Mouse (Mus musculus): ENCODE measurements around the gene Spata21. TPM values are rescaled to one million over a fixed set of nuclear protein-coding genes. Genes with fewer than 3 reads are reported as not detected.

Spata21 gene
- polyA plus RNA-seq, 1 experiment from 2014 or later, result not detected

DNA sequence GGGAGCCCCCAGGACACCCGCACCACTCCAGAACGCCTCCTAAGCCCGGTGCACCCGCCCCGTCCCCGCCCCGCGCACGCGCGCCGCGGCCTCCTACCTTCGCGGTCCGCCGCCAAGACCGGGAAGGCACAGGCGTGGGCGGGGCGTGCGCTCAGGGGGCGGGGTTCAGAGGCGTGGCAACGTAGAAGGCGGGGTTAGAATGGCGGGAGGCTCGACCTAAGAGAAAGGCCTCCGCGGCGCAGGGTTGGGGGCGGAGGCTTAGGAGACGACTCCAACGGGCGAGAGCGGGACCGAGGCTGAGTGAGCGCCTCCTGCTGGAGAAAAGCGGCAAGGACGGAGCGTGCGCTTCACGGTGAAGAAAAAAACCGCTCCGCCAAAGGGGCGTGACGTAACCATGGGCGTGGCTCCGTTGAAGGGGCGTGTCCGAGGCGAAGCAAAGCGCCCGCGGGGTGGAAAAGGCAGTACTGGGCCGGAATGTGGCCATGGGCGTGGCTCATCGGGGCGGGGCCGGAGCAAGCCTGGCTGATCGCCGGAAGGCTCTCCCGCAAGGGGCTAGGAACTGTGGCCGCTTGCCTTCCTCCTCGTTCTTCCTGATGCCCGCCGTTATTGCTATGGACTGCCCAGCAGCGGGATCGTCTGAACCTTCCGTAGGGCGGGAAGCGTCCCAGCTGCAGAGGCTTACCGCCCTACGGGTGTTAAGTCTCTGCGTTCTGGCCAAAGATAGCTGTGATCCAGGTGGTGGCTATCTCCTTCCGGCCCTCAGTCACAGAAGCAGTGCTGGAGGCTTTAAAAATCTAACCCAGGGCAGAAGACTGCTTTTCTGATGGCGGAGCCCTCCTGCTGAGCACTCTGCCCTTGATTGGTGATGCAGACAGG is 27.5 kb upstream of the Spata21 start, which contains the start of gene Crocc:
TSS of gene Crocc (minus strand) at position 125 of the 876 bp plus-strand sequence.
- Histone ChIP-seq H3K9ac (peak within 1 kb of the TSS; percentile 85), H3K9me3 (replicated peaks) (no peaks in the 10 kb centered on the region), H3K27me3 (no peaks in the 10 kb centered on the region), H3K4me3 (peak within 1 kb of the TSS; percentile 68), H3K4me1 (peaks cover 20% of the 10 kb centered on the region), H3K27ac (peak within 1 kb of the TSS; percentile 92), H3K4me2 (replicated peaks) (peak within 1 kb of the TSS; percentile 77), H3K36me3 (peaks cover 13% of the 10 kb centered on the region; the same call in 1 of the 2 replicates)
- under 1% methylated on average over 77 of the region's 77 CpGs for WGBS
- ATAC-seq (ENCODE audit: low FRiP score), result peak; percentile 95

DNA sequence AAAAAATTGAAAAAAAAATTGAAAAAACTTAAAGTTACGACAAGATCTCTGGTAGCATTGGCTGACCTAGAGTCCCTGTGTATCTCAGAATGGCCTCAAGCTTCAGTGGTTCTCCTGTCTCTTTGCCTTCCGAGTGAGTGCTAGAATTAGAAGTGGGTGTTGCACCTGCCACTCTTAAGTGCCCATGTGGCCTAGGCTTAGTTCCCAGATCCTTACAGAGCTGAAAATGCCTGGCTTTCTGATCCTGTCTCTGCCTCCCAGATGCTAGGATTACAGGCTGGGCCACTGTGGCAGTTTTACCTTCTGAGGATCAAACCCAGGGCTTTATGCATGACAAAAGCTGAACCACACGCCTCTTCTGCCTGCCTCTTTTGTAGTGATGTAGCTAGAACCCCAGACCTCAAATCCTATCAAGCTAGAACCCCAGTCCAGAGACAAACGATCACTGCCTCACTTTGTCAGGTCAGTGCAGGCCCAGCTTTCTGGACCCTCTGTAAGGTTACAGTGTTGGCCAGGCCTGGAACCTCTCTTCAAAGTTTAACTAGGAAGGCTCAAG is 24.0 kb upstream of the Spata21 start:
- H3K9ac ChIP-seq, result no peak overlapping the region
- no peaks in the 10 kb centered on the region for H3K9me3 ChIP-seq (replicated peaks)
- no peak overlapping the region for H3K4me3 ChIP-seq
- no peak overlapping the region for H3K4me2 ChIP-seq (replicated peaks)
- ATAC-seq (ENCODE audit: low FRiP score), result no peak
- 80% methylated on average over 4 of the region's 4 CpGs for WGBS
- no peak overlapping the region for H3K27ac ChIP-seq
- peaks cover 13% of the 10 kb centered on the region for H3K4me1 ChIP-seq
- H3K36me3 ChIP-seq, result peaks cover 36% of the 10 kb centered on the region
- no peaks in the 10 kb centered on the region for H3K27me3 ChIP-seq

DNA sequence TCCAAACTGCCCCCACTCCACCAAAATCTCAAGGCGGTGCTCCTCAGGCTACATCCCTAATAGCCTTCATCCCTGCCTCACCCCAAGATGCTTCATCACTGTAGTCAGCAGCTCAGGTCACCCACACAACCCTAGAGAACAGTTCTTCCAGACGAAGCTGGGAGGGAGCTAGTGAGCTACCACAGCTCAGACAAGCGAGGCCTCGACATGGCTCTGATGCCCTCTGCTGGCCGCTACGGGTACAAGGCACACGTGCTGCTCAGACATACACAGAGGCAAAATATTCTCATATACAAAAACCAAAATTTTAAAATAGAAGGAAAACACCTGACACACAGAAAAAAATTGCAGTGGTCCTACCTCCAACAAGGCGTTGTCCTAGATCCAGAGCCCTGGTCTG is 23.0 kb upstream of the Spata21 start:
- 5% methylated on average over 8 of the region's 8 CpGs for WGBS

DNA sequence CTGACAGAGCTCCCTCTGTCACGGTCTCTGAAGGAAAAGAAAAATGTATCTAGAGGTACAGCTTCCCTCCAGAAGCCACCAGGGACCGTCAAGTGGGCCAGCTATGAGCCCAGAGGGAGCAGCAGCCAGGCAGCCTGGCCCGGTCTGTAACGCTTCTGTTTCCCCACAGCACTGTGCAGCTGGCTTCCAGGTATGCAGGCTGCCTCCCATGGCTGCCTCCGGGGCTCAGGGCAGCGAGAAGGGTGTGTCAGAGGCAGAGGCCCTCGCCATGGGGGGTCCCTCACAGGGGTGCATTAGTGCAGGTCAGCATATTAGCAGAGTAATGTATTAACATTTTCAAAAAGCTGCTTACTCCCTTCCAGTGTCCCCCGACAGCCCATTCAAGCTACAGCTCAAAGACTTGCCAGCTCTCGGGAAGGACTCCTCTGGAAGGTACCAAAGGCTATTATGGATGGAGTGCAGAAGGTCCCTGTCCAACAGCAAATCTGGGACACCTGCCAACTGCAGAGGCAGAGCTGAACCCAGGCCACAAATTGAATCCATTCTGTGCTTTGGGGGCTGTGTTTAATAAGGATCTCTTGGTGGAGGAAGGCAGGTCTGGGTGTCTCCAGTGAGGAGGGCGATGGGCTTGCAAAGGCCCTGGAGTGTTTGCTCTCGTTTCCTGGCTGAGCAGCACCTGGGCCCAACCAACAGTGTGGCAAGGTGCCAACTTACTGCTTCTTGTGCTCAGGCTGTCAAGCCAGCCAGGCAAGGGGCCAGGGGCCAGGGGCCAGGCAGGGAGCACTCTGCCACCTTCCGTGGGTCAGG is 21.2 kb upstream of the Spata21 start:
- Histone ChIP-seq H3K4me3 (no peak overlapping the region), H3K4me2 (replicated peaks) (no peak overlapping the region), H3K9ac (no peak overlapping the region), H3K9me3 (replicated peaks) (no peaks in the 10 kb centered on the region), H3K4me1 (no peaks in the 10 kb centered on the region), H3K27ac (no peak overlapping the region), H3K36me3 (peaks cover 63% of the 10 kb centered on the region), H3K27me3 (no peaks in the 10 kb centered on the region)
- 85% methylated on average over 12 of the region's 12 CpGs for WGBS
- ATAC-seq (ENCODE audit: low FRiP score), result no peak

More for the DNA sequence above, 23.0 kb upstream of the Spata21 start:
- 0 out of 2 replicates have a peak, but pooled peaks cover 6% of the 10 kb centered on the region for H3K4me1 ChIP-seq
- H3K4me2 ChIP-seq (replicated peaks), result no peak overlapping the region
- ATAC-seq (ENCODE audit: low FRiP score), result 0 out of 2 replicates have a peak, but pooled peaks have one; percentile 13
- no peaks in the 10 kb centered on the region for H3K27me3 ChIP-seq
- no peaks in the 10 kb centered on the region for H3K9me3 ChIP-seq (replicated peaks)
- 0 out of 2 replicates have a peak overlapping the region, but pooled peaks have one; percentile 23 for H3K27ac ChIP-seq
- H3K9ac ChIP-seq, result no peak overlapping the region
- no peak overlapping the region for H3K4me3 ChIP-seq
- H3K36me3 ChIP-seq, result peaks cover 45% of the 10 kb centered on the region

DNA sequence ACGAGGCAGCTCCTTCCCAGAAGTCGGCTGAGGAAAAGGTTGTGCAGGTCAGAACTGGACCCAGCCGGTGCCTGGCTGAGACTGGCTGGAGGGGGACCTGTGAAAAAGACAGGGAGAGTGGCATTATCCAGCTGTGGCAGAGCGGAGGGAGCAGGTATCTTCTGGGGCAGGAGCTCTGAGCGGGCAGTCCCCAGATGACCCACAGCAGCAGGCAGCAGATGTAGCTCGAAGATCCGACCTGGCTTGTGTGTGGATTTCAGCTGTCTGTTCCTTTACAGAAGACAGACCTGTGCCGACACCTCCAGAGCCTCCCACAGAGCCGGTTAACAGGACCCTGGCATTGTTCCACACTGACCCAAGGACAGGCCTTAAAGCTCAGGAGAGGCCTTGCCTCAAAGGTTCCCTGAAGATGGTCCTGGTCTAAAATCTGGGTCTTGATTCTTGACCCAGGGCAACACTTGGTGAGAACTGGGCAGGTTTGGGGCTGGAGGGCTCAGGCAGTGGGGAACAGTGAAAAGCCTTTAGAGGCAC is 20.6 kb upstream of the Spata21 start:
- no peak overlapping the region for H3K4me2 ChIP-seq (replicated peaks)
- WGBS, result 87% methylated on average over 9 of the region's 9 CpGs
- H3K4me1 ChIP-seq, result no peaks in the 10 kb centered on the region
- ATAC-seq (ENCODE audit: low FRiP score), result no peak
- H3K9me3 ChIP-seq (replicated peaks), result no peaks in the 10 kb centered on the region
- H3K36me3 ChIP-seq, result peaks cover 69% of the 10 kb centered on the region
- H3K27ac ChIP-seq, result no peak overlapping the region
- no peak overlapping the region for H3K9ac ChIP-seq
- no peaks in the 10 kb centered on the region for H3K27me3 ChIP-seq
- H3K4me3 ChIP-seq, result no peak overlapping the region

DNA sequence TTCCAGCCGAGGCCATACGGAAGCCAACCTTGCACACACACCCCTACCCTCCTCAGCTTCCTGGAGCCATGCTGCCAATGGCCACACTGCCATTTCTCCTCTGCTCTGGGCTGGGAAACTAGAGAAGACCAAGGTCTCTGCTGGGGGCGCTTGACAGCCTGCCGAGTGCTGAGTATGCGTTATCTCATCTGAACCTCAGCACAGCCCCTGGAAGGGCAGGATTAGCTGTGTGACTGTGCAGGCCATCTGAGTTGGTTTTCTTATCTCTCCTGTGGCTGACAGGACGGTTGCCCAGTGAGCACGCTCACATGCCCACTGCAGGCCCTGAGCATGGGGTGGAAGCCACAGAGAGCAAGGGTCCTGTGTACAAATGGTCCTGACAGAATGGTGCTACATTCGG is 19.5 kb upstream of the Spata21 start:
- no peak overlapping the region for H3K9ac ChIP-seq
- no peak overlapping the region for H3K27ac ChIP-seq
- no peak overlapping the region for H3K4me3 ChIP-seq
- H3K4me1 ChIP-seq, result no peaks in the 10 kb centered on the region
- H3K9me3 ChIP-seq (replicated peaks), result no peaks in the 10 kb centered on the region
- no peak overlapping the region for H3K4me2 ChIP-seq (replicated peaks)
- WGBS, result 92% methylated on average over 8 of the region's 8 CpGs
- ATAC-seq (ENCODE audit: low FRiP score), result no peak
- no peaks in the 10 kb centered on the region for H3K27me3 ChIP-seq
- H3K36me3 ChIP-seq, result peaks cover 79% of the 10 kb centered on the region

DNA sequence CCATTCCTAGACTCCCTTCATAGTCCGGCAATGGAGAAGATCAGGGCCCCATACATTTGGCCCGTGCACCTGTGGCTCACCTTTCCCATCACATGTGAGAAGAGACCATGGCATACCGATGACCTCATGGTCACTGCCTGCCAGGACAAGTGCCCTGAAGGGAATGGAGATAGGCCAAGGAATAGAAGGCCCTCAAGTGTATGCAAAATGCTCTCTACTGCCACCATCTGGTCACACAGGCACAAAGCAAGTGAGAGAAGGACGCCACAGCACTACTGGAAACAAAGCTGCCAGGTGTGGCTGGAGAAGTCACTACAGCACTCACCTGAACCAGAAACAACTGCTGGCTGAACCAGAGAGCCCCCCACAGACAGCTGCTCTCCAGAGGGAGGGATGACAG is 18.4 kb upstream of the Spata21 start:
- no peaks in the 10 kb centered on the region for H3K4me1 ChIP-seq
- H3K4me2 ChIP-seq (replicated peaks), result no peak overlapping the region
- 59% methylated on average over 4 of the region's 4 CpGs for WGBS
- no peak for ATAC-seq (ENCODE audit: low FRiP score)
- no peak overlapping the region for H3K4me3 ChIP-seq
- no peaks in the 10 kb centered on the region for H3K9me3 ChIP-seq (replicated peaks)
- no peak overlapping the region for H3K9ac ChIP-seq
- H3K27ac ChIP-seq, result no peak overlapping the region
- peaks cover 82% of the 10 kb centered on the region for H3K36me3 ChIP-seq
- no peaks in the 10 kb centered on the region for H3K27me3 ChIP-seq

DNA sequence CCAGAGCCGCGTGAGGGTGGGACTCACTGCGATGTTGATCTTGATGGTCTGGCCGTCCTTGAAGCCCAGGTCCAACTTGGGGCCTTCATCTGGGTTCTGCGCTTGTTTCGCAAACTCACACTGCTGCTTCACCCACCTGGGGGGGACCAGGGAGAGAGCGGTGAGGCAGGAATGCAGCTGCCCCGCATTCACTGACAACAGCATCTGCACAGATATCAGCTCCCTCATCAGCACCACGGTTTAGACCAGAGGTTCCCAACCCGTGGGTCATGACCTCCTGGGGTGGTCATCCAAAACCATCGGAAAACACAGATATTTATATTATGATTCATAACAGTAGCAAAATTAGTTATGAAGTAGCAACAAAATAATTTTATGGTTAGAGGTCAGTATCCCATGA is 15.6 kb upstream of the Spata21 start:
- Histone ChIP-seq H3K4me2 (replicated peaks) (no peak overlapping the region), H3K9ac (no peak overlapping the region), H3K36me3 (peaks cover 69% of the 10 kb centered on the region), H3K27me3 (no peaks in the 10 kb centered on the region), H3K4me1 (peaks cover 15% of the 10 kb centered on the region), H3K9me3 (replicated peaks) (no peaks in the 10 kb centered on the region), H3K4me3 (no peak overlapping the region), H3K27ac (no peak overlapping the region)
- ATAC-seq (ENCODE audit: low FRiP score), result no peak
- 93% methylated on average over 11 of the region's 11 CpGs for WGBS

DNA sequence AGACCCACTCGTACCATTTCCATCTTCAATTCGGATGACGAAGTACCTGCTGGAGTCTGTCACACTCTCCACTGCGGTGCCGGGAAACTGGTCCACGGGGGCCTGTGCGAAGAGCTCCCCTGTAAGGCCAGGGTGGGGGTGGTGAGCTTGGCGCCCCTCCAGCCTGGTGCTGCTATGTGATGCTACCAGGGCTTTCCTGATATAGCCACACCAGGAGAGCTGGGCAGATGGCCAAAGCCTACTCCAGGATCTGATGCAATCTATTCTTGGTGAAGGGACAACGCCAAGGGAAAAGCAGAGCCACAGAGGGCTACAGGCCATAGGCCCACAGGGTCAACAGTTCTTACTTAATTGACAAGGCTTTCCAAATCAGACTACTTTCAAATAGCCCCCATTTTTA is 14.5 kb upstream of the Spata21 start:
- 98% methylated on average over 9 of the region's 9 CpGs for WGBS
- Histone ChIP-seq H3K36me3 (peaks cover 57% of the 10 kb centered on the region), H3K4me2 (replicated peaks) (no peak overlapping the region), H3K9me3 (replicated peaks) (no peaks in the 10 kb centered on the region), H3K27me3 (no peaks in the 10 kb centered on the region), H3K27ac (no peak overlapping the region), H3K9ac (no peak overlapping the region), H3K4me3 (no peak overlapping the region), H3K4me1 (peaks cover 16% of the 10 kb centered on the region)
- ATAC-seq (ENCODE audit: low FRiP score), result no peak

DNA sequence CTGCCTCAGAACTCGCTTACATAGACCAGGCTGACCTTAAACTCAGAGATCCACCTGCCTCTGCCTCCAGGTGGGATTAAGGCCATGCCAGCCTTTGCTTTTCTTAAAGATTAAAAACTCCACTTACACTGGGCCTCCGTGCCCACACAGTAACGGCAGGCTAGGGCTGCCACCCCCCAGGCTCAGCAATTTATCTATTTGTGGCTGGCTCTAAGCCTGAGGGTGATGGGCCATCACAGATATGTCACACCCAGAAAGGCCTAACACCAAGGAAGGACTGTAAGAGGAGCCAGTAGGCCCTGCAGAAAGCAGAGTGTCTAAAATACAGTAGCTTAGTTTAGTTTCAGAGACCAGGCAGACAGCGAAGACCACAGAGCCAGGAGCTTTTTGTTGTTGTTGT is 14.0 kb upstream of the Spata21 start:
- peaks cover 16% of the 10 kb centered on the region for H3K4me1 ChIP-seq
- no peak overlapping the region for H3K9ac ChIP-seq
- no peak overlapping the region for H3K27ac ChIP-seq
- WGBS, result 96% methylated on average over 4 of the region's 4 CpGs
- no peak overlapping the region for H3K4me3 ChIP-seq
- H3K27me3 ChIP-seq, result no peaks in the 10 kb centered on the region
- no peaks in the 10 kb centered on the region for H3K9me3 ChIP-seq (replicated peaks)
- no peak overlapping the region for H3K4me2 ChIP-seq (replicated peaks)
- peaks cover 53% of the 10 kb centered on the region for H3K36me3 ChIP-seq
- ATAC-seq (ENCODE audit: low FRiP score), result no peak

DNA sequence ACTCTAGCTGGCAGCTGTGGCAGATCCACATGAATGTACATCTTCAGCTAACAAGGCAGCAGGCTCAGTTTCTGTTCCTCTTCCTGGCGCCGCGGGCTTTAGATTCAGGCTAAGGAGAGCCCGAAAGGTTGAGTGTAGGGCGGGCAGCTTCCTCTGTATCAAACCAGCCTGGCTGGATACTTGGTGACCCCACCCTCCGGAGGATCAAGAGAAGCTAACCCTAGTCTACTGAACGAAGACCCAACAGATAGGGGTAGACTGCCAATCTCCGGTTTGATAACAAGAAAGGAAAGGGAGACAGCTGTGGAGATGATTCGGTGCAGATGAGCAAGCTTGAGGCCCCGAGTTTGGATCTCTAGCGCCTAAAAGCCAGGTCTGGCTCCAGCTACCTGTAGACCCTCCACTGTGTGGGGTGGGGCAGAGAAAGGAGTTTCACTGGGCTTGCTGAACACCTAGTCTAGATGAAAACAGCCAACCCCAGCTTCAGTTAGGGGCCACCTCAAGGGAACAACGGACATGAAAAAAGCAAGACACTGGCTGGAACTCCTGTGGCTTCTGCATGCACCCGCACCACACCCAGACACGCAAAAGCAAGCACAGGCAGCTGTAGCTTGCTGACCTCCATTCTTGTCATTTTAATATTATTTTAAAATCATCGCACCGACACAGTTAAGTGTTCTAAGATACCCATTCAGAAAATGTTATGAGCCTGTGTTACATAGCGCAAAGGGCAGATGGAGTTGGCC is 11.2 kb upstream of the Spata21 start:
- 83% methylated on average over 17 of the region's 17 CpGs for WGBS
- peak overlapping the region; percentile 96 for H3K4me2 ChIP-seq (replicated peaks)
- H3K4me3 ChIP-seq, result peak overlapping the region; percentile 83
- H3K27me3 ChIP-seq, result no peaks in the 10 kb centered on the region
- H3K9me3 ChIP-seq (replicated peaks), result no peaks in the 10 kb centered on the region
- H3K27ac ChIP-seq, result no peak overlapping the region
- H3K4me1 ChIP-seq, result peaks cover 16% of the 10 kb centered on the region
- no peak for ATAC-seq (ENCODE audit: low FRiP score)
- H3K9ac ChIP-seq, result peak overlapping the region; percentile 92
- H3K36me3 ChIP-seq, result peaks cover 26% of the 10 kb centered on the region

Measured in hindbrain, embryonic 12.5 days (tissue).